Mouse (Mus musculus): Measurements from ENCODE around the gene Clec3a.

Clec3a gene

DNA sequence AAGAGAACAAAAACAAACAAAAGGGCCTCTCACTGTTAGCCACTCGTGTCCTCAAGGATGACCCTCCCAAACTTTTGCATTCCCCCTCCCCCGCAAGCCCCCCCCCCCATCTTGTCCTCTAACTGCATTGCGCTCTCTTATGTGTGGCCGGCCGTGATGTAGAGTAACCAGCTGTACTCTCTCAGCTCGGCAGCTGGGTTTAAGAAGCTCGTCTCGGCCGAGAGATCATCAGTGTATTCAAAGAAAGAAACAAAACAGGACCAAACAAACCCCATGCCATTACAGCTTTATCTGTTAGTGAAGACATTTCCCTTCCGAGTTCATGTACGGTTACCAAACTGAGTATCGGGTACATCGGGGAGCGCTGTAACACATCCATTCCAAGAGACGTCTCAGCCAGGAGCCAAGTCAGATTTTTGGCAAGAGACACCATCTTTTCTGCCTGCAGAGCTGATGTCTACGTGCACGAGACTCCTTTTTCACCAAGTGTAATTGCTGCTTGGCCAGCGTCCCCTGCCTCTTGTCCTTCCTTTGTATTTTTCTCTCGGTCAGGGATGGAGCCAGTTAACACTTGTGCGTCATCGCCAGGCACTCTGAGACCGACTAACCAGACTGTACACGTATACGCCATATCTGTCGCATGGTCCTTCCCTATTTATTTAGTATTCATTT, 40.4 kb downstream of the Clec3a start:
- DNase-seq (ENCODE audit: low spot score in 2 of 2), result no peak

GRCm38 (mm10) chr8:114460600-114460999, 42.7 kb downstream of the Clec3a start:
- no peak for DNase-seq (ENCODE audit: low spot score in 2 of 2)

DNA sequence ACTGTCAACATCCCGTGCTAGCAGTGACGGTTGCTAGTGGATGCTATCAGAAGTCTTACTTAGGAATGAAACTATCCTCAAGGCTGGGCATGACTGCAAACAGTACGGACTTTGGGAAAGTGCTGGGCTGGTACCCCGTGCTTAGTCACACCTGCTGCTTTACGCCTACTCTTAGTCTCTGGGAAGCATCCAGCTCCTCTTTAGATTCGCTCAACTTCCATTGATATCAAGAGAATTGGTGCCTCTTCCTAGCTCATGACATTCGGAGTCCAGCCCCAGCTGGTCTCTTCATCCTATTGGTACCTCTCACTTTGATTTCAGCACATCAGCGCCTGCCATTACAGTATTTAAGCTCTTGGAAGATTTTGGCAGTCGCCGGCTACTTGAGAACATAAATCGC, 44.7 kb downstream of the Clec3a start:
- DNase-seq (ENCODE audit: low spot score in 2 of 2), result no peak

- no peak for DNase-seq (ENCODE audit: low spot score in 2 of 2)
Observed at GRCm38 (mm10) chr8:114463305-114463704, 45.4 kb downstream of the Clec3a start.

GRCm38 (mm10) chr8:114468526-114469207, 50.8 kb downstream of the Clec3a start:
- no peak for DNase-seq (ENCODE audit: low spot score in 2 of 2)

- DNase-seq (ENCODE audit: low spot score in 2 of 2), result no peak
Observed at GRCm38 (mm10) chr8:114469208-114469590, 51.3 kb downstream of the Clec3a start.

- DNase-seq (ENCODE audit: low spot score in 2 of 2), result no peak
Observed at GRCm38 (mm10) chr8:114473546-114473945, 55.7 kb downstream of the Clec3a start.

All from spleen, postnatal 36 days (tissue).